Mouse (Mus musculus) heart, embryonic 14.5 days (tissue): ENCODE results near the gene Slc47a1. TPM values are rescaled to one million over a fixed set of nuclear protein-coding genes. Genes with fewer than 3 reads are reported as not detected.

Experiments
- ATAC-seq: fragments of 200-750 bp; cut with Nextera tagmentation; 2 replicates; pipeline ENCODE4 v1.8.0; 2017; ENCODE audit warnings: low read depth, moderate TSS enrichment; ENCODE audit not compliant: insufficient number of reproducible peaks, insufficient read depth, low FRiP score
- H3K27ac ChIP-seq, 2 experiments: fragments of 200-500 bp in 1 of 2; fragments of 300-500 bp in 1 of 2; sonication (generic) in 1 of 2; replicated peaks in 1 of 2; 2 replicates each; pipeline ENCODE4 v1.5.1; 2012 to 2014; ENCODE audit warnings: low read depth in 2 of 2, low read length in 2 of 2, control low read depth in 1 of 2, mild to moderate bottlenecking in 1 of 2, mixed read lengths in 1 of 2; ENCODE audit not compliant: control insufficient read depth in 1 of 2, insufficient read depth in 1 of 2
- H3K27me3 ChIP-seq: fragments of 300-500 bp; sonication (generic); 2 replicates; pipeline ENCODE4 v1.6.1; 2014; ENCODE audit warnings: mild to moderate bottlenecking, low read length, control low read depth; ENCODE audit not compliant: control insufficient read depth, insufficient read depth
- H3K36me3 ChIP-seq: fragments of 300-500 bp; sonication (generic); 2 replicates; pipeline ENCODE4 v1.6.1; 2014; ENCODE audit warnings: mild to moderate bottlenecking, control low read depth, low read length, mixed read lengths; ENCODE audit not compliant: control insufficient read depth, insufficient read depth
- H3K4me1 ChIP-seq, 2 experiments: fragments of 200-500 bp in 1 of 2; fragments of 300-500 bp in 1 of 2; sonication (generic) in 1 of 2; 2 replicates each; pipeline ENCODE4 v1.6.1; 2012 to 2014; ENCODE audit warnings: low read length in 2 of 2, control low read depth in 1 of 2, mixed read lengths in 1 of 2; ENCODE audit not compliant: control insufficient read depth in 2 of 2, insufficient read depth in 2 of 2
- H3K4me2 ChIP-seq: fragments of 300-500 bp; sonication (generic); 2 replicates; pipeline ENCODE4 v1.6.1; 2014; ENCODE audit warnings: mild to moderate bottlenecking, low read length
- H3K4me3 ChIP-seq, 2 experiments: fragments of 200-500 bp in 1 of 2; fragments of 300-500 bp in 1 of 2; sonication (generic) in 1 of 2; 2 replicates each; pipeline ENCODE4 v1.5.1; 2012 to 2014; ENCODE audit warnings: low read length in 2 of 2, mild to moderate bottlenecking in 2 of 2, control low read depth in 1 of 2, low read depth in 1 of 2, moderate library complexity in 1 of 2; ENCODE audit not compliant: control insufficient read depth in 1 of 2, insufficient read depth in 1 of 2
- H3K9ac ChIP-seq: fragments of 300-500 bp; sonication (generic); 2 replicates; pipeline ENCODE4 v1.6.1; 2014; ENCODE audit warnings: mild to moderate bottlenecking, low read length
- H3K9me3 ChIP-seq: fragments of 300-500 bp; sonication (generic); 2 replicates; pipeline ENCODE4 v1.6.1; 2016; ENCODE audit warnings: low read length, control low read depth; ENCODE audit not compliant: control insufficient read depth
- WGBS: fragments of 180-500 bp; shearing (Covaris S2); extraction: QIAGEN DNeasy Blood & Tissue Kit; methylation state at CpG from one replicate; pipeline ENCODE4 v1.1.7; 2014; 5-methylcytosine and 5-hydroxymethylcytosine counted together
- polyA plus RNA-seq: library from polyadenylated mRNA; unstranded; fragments of >200 nt; fragmentation: Nextera tagmentation; extraction: Ambion mirVana; gene quantifications from 2 replicates; pipeline ENCODE4 v1.2.1, GENCODE M21; 2014

Slc47a1 gene
- polyA plus RNA-seq, 1 experiment from 2014 or later = 25.3 TPM

GRCm38 (mm10) chr11:61342505-61343420 lies 35.4 kb downstream of the Slc47a1 start, which contains the start of gene Slc47a2:
Slc47a2 (minus strand) TSS chr11:61342860.
- H3K27ac ChIP-seq = no peak within 1 kb of the TSS
- H3K9ac ChIP-seq = peak within 1 kb of the TSS; percentile 65
- peaks cover 13% of the 10 kb centered on the region for H3K27me3 ChIP-seq
- 0 out of 2 replicates have a peak, but pooled peaks cover 7% of the 10 kb centered on the region for H3K36me3 ChIP-seq
- no peak; the same call in 1 of the 2 replicates for ATAC-seq
- H3K4me2 ChIP-seq = peak within 1 kb of the TSS; percentile 82
- no peaks in the 10 kb centered on the region for H3K9me3 ChIP-seq
- 4% methylated on average over 61 of the region's 61 CpGs for WGBS
- H3K4me1 ChIP-seq = peaks cover 4 to 13% of the 10 kb centered on the region in 2 experiments; a peak in 2 of 4 replicates
- peak within 1 kb of the TSS; percentile 35 to 44 for H3K4me3 ChIP-seq

- Histone ChIP-seq H3K4me3 (peak overlapping the region; percentile 35 to 44), H3K4me1 (peaks cover 4 to 13% of the 10 kb centered on the region in 2 experiments; a peak in 2 of 4 replicates), H3K27me3 (peaks cover 13% of the 10 kb centered on the region), H3K9me3 (no peaks in the 10 kb centered on the region), H3K9ac (peak overlapping the region; percentile 65; the same call in 1 of the 2 replicates), H3K36me3 (0 out of 2 replicates have a peak, but pooled peaks cover 7% of the 10 kb centered on the region), H3K27ac (no peak overlapping the region), H3K4me2 (peak overlapping the region; percentile 82)
- WGBS = 16% methylated on average over 10 of the region's 10 CpGs
- ATAC-seq = no peak
Measured at GRCm38 (mm10) chr11:61341971-61342370, 36.2 kb downstream of the Slc47a1 start.

GRCm38 (mm10) chr11:61341233-61341632 lies 36.9 kb downstream of the Slc47a1 start:
- H3K27me3 ChIP-seq = peaks cover 13% of the 10 kb centered on the region
- no peak overlapping the region for H3K27ac ChIP-seq
- H3K4me1 ChIP-seq = peaks cover 4 to 13% of the 10 kb centered on the region in 2 experiments; a peak in 2 of 4 replicates
- 66% methylated on average over 4 of the region's 4 CpGs for WGBS
- H3K36me3 ChIP-seq = 0 out of 2 replicates have a peak, but pooled peaks cover 7% of the 10 kb centered on the region
- H3K4me2 ChIP-seq = no peak overlapping the region
- H3K4me3 ChIP-seq = no peak overlapping the region
- no peak for ATAC-seq
- H3K9me3 ChIP-seq = no peaks in the 10 kb centered on the region
- no peak overlapping the region for H3K9ac ChIP-seq

- H3K9ac ChIP-seq = no peak overlapping the region
- H3K4me1 ChIP-seq = peaks cover 4 to 13% of the 10 kb centered on the region in 2 experiments; a peak in 2 of 4 replicates
- H3K36me3 ChIP-seq = 0 out of 2 replicates have a peak, but pooled peaks cover 7% of the 10 kb centered on the region
- no peak for ATAC-seq
- peaks cover 13% of the 10 kb centered on the region for H3K27me3 ChIP-seq
- H3K27ac ChIP-seq = no peak overlapping the region
- H3K4me2 ChIP-seq = no peak overlapping the region
- H3K4me3 ChIP-seq = no peak overlapping the region
- WGBS = 81% methylated on average over 4 of the region's 4 CpGs
- 0 out of 2 replicates have a peak, but pooled peaks cover 2% of the 10 kb centered on the region for H3K9me3 ChIP-seq
Measured at GRCm38 (mm10) chr11:61340374-61340773, 37.8 kb downstream of the Slc47a1 start.

- ATAC-seq = no peak
- Histone ChIP-seq H3K4me1 (peaks cover under 1 to 9% of the 10 kb centered on the region in 2 experiments; a peak in 2 of 4 replicates), H3K9me3 (0 out of 2 replicates have a peak, but pooled peaks cover 3% of the 10 kb centered on the region), H3K36me3 (no peaks in the 10 kb centered on the region), H3K4me3 (no peak overlapping the region), H3K4me2 (no peak overlapping the region), H3K27me3 (peaks cover 13% of the 10 kb centered on the region), H3K27ac (no peak overlapping the region), H3K9ac (no peak overlapping the region)
- WGBS = 63% methylated on average over 10 of the region's 10 CpGs
Measured at GRCm38 (mm10) chr11:61337586-61337985, 40.6 kb downstream of the Slc47a1 start.

- WGBS = 46% methylated on average over 10 of the region's 10 CpGs
- no peaks in the 10 kb centered on the region for H3K27me3 ChIP-seq
- H3K9me3 ChIP-seq = no peaks in the 10 kb centered on the region
Measured at GRCm38 (mm10) chr11:61320904-61321687, 57.0 kb downstream of the Slc47a1 start.

More at GRCm38 (mm10) chr11:61320904-61321687, 57.0 kb downstream of the Slc47a1 start:
- H3K4me3 ChIP-seq = no peak overlapping the region
- H3K27ac ChIP-seq = peak overlapping the region; percentile 2 to 47; a peak in 2 of 4 replicates
- H3K9ac ChIP-seq = no peak overlapping the region
- 0 out of 2 replicates have a peak, but pooled peaks have one; percentile 11 for ATAC-seq
- no peaks in the 10 kb centered on the region for H3K36me3 ChIP-seq
- no peak overlapping the region for H3K4me2 ChIP-seq
- peaks cover 16 to 26% of the 10 kb centered on the region in 2 experiments for H3K4me1 ChIP-seq
